Mouse (Mus musculus): ENCODE results near the gene Actr3b.

- TF ChIP-seq CTCF (IDR thresholded peaks at IDR 0.05; ENCODE audit: insufficient read depth, low read depth, low read length) (no peak), POLR2A (IDR thresholded peaks at IDR 0.05; ENCODE audit: insufficient read depth, low read depth, low read length) (no peak)
Observed at GRCm38 (mm10) chr5:25754236-25754766, 5.5 kb upstream of the Actr3b start.
